Mouse (Mus musculus): Measurements from ENCODE around the gene Actc1.

DNA sequence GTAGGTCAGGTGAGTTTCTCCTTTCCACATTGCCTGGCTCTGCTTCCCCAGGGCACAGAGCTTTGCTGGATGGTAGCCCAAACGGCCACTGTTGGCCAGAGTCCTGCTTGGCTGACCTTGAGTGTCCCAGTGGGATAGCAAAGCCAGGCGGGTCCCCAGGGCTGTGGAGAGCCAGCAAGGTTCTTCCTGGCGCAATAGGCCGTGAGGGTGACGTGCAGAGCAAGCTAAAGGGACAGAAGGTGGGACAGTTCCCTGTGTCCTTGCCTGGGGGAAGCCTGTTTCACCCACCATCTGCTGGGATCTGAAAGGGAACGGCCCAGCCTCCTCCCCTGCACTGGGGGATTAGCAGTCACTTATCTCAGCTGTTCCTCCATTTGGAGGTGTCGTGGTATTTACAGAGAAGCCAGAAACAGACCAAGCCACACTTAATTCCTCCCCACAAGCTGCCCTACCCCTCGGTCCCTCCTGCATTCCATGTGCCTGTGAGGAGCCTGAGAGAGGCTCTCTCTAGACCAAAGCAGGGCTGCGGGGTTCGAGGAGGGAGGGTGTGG, 4.0 kb upstream of the Actc1 start:
- TF ChIP-seq CTCF (conservative IDR thresholded peaks at IDR 0.05; ENCODE audit: low read length) (no peak), NANOG (IDR thresholded peaks at IDR 0.05; ENCODE audit: borderline replicate concordance, low read length) (no peak), POU5F1 (IDR thresholded peaks at IDR 0.05; ENCODE audit: borderline replicate concordance, low read length) (no peak)

Measured in E14TG2a.4 (cell line).